Mouse (Mus musculus) lung, adult 2 months (tissue): ENCODE data around the gene Ptger1. TPM values are rescaled to one million over a fixed set of nuclear protein-coding genes. Genes with fewer than 3 reads are reported as not detected.

Source experiments
- DNase-seq: peaks from one replicate; pipeline ENCODE4 v3.0.0; 2022
- H3K4me1 ChIP-seq: fragments of 200-500 bp; 2 replicates; pipeline ENCODE4 v1.6.1; 2011; ENCODE audit warnings: low read length; ENCODE audit not compliant: control insufficient read depth, insufficient read depth
- H3K4me3 ChIP-seq: fragments of 200-500 bp; replicated peaks from 2 replicates; pipeline ENCODE3; 2011; ENCODE audit warnings: low read depth, mild to moderate bottlenecking, control low read depth, low read length; ENCODE audit errors: extremely low read depth
- CTCF ChIP-seq: fragments of 200-500 bp; IDR thresholded peaks from 2 replicates; pipeline ENCODE4 v1.5.1; 2011; ENCODE audit warnings: mild to moderate bottlenecking, low read length, control low read depth; ENCODE audit not compliant: insufficient read depth
- POLR2A ChIP-seq: fragments of 200-500 bp; IDR thresholded peaks from 2 replicates; pipeline ENCODE4 v1.6.1; 2011; ENCODE audit warnings: low read depth, mild to moderate bottlenecking, control low read depth, low read length, borderline replicate concordance; ENCODE audit errors: extremely low read depth
- WGBS: fragments of 180-500 bp; shearing (Covaris S2); methylation state at CpG from one replicate; pipeline ENCODE4 v1.1.7; 2018; 5-methylcytosine and 5-hydroxymethylcytosine counted together
- polyA plus RNA-seq: library from polyadenylated mRNA; depleted of rRNA; stranded (reverse); fragments of >200 nt; gene quantifications from 2 replicates; pipeline ENCODE4 v1.2.3, GENCODE M21; 2012

Ptger1 gene
- polyA plus RNA-seq, 1 experiment = 6.8 TPM

DNA sequence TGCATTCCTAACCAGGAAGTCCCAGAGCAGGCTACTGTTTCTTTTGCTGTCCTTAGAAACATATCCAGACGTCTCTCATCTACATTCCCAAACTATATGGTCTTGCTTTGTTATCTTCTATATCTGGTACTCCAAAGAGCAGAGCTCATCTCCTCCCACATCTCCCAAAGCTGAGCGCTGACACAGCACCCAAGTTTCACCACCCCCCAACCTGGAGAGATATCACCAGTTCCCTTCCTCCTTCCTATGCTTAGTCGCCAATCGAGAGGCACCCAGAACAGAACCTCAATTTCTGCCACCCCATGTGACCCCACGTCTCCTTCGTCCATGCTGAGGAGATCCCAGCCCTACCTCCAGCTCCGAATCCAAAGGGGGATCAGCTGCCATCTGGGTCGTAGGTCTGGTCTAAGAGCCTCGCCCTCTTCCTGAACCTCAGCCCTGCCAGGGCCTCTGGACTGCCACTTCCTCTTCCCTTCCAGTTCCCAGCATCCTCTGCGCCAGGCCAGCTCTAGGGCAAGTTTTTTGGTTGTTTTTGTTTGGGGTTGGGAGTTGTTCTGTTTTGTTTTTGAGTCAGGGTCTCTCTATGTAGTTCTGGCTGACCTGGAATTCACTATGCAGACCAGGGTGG is 27.2 kb downstream of the Ptger1 start:
- Histone ChIP-seq H3K4me1 (peaks cover 27% of the 10 kb centered on the region), H3K4me3 (peak overlapping the region; percentile 31)
- peak; percentile 26 for DNase-seq
- TF ChIP-seq CTCF (no peak), POLR2A (no peak)
- 50% methylated on average over 10 of the region's 10 CpGs for WGBS

DNA sequence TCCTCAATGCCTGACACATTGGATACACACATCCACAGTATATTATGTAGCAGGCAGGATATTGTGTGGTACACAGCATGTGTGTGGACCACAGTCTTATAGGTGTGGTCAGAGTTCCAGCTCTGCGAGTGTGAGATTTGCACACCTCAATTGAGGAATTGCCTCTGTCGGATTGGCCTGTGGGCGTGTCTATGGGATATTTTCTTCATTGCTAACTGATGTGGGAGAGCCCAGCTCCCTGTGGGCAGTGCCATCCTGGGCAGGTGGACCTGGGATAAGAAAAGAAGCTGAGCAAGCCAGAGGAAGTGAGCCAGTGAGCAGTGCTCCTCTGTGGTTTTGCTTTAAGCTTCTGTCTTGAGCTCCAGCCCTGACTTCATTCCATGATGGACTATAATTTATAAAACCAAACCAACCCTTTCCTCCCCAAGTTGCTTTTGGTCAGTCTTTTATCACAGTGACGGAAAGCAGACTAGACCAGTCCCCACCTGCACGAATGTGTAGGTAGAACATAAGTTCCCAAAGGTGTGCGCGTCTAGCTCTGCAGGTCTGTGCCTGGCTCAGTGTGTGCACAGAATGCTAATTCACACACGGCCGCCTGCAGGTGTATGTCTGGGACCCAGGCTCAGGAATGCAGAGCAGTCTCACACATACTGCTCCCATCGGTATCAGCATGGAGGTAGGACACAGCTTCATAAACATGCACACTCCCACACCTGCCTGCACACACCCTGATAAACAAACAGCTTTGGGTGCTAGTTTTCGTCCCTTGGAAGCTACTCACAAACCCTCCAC is 28.1 kb downstream of the Ptger1 start:
- 66% methylated on average over 11 of the region's 11 CpGs for WGBS
- no peak for DNase-seq
- no peak for TF ChIP-seq POLR2A
- TF ChIP-seq CTCF = no peak
- H3K4me1 ChIP-seq = peaks cover 27% of the 10 kb centered on the region
- no peak overlapping the region for H3K4me3 ChIP-seq

DNA sequence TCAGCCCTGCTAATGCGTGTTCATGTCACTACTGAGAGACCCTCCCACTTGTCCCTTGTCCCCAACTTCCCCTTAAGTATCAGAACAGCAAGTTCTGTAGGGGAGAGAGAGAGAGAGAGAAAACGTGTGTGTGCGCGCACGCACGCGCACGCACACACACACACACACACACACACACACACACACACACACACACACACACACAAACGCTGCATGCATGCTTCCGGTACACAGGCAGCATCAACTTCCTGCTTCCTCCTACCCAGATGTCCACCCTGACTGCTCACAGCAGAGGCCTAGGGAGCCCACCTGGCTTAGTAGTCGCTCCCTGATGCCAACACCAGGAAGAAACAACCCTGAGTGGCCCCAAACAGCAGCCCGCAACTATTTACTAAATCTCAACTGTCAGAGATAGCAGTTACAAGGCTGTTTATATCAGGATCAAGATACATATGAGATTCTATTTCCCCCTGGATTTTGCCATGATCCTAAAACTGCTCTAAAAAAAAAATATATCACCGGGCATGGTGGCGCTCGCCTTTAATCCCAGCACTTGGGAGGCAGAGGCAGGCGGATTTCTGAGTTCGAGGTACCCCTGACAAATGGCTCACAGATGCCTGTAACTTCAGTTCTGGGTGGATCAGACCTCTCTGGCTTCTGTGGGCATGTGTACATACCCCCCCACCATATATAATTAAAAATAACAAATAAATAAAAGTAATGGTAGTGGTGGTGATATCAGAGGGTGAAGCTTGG is 29.1 kb downstream of the Ptger1 start:
- no peak for TF ChIP-seq POLR2A
- no peak for TF ChIP-seq CTCF
- no peak for DNase-seq
- 60% methylated on average over 17 of the region's 17 CpGs for WGBS
- Histone ChIP-seq H3K4me1 (peaks cover 27% of the 10 kb centered on the region), H3K4me3 (no peak overlapping the region)

DNA sequence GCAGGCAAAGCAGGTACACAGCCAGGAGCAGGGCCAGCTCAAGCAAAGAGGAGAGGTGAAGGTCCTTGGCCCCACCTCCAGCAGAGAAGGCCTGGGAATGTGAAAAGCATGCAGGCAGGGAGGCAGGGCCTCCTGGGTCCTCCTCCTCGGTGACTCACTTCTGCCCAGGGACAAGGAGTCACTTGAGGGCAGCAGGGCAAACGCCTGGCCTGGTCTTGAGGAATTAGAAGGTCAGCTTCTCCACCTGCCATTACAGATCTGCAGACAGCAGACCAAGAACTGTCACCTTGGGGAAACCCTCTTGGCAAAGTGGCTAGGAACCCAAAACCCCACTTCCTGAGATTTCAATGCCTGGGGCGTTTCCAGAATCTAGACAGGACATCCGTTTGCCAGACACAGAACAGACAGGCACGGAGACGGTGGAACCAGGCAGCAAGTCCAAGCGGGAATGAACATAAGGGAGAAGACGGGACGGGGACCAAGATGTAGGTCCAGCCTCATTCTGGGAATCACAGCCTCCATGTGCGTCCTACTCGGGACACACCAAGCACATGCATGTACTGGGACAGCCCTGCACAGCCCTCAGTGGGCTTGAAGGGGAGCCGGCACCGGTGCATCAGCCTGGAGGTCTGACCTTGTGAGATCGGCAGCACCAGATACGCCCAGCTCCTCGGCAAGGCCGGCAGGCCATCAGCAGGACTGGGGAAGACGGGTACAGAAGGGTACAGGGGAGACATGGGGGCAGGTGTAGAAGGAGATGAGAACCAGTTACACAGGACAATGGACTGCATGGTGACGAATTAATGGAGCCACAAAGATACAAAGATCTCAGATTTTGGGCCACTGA is 31.1 kb downstream of the Ptger1 start:
- DNase-seq = peak; percentile 69
- Histone ChIP-seq H3K4me3 (peak overlapping the region; percentile 74), H3K4me1 (peaks cover 27% of the 10 kb centered on the region)
- TF ChIP-seq POLR2A = peak; percentile 60; the same call in 1 of the 2 replicates
- no peak for TF ChIP-seq CTCF
- WGBS = 19% methylated on average over 19 of the region's 19 CpGs

DNA sequence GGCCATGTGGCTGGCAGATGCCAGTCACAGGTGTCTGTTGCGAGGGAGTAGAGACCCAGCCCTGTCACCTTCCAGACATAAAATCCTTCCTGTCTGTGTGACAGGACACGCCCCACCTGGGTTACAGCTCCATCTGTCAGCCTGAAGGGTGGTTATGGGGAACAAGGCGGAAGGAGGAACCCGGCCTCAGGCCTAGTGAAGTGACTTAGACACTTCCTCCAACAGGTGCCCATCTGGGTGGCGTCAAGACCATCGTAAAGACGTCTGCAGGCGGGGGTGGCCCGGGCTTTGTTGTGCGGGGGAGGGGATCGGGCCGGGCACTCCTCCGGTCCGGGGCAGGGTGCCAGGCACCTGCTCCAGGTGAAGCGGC is 31.8 kb downstream of the Ptger1 start:
- no peak for TF ChIP-seq CTCF
- no peak for TF ChIP-seq POLR2A
- H3K4me1 ChIP-seq = peaks cover 27% of the 10 kb centered on the region
- DNase-seq = peak; percentile 67
- H3K4me3 ChIP-seq = peak overlapping the region; percentile 74
- WGBS = under 1% methylated on average over 15 of the region's 15 CpGs

DNA sequence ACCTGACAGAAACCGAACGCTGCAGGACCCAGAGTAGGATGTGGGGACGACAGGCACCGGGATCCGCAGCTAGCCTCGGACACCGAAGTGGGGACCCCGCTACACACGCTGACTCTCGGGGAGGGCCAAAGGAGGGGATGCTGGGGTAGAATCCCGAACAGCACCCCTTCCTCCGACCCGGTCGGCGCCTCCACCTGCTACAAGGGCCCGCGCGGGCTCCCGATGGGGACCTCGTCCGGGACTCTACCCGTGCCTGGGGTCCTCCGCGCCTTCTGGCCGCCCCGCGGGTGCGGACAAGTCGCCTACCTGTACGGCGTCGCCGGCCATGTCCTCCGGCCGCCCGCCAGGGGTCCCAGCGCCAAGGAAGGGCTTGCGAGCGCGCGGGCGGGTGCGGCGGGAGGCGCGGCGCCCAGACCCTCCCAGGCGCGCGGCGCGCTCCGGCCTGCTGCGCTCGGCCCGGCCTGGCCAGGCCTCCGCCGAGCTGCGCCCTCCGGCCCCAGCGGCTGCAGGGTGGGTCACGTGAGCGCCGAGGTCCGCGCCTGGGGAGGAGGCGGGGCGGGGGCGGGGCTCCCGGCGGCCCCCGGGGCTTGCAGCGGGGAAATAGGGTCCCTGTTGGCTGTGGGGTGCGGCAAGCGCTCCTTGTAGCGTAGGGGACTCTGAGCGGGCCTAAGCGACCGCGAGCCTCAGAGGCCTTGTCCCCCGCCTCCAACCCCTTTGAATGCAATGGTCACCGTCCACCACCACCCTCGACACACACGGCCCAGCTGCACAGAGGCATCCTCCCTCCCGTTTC is 32.4 kb downstream of the Ptger1 start, which contains the start of gene Pkn1:
TSS of gene Pkn1 (minus strand) at position 519 of the 793 bp plus-strand sequence.
- Histone ChIP-seq H3K4me3 (peak within 1 kb of the TSS; percentile 74), H3K4me1 (peaks cover 25% of the 10 kb centered on the region)
- TF ChIP-seq POLR2A = peak; percentile 74
- TF ChIP-seq CTCF = no peak
- peak; percentile 71 for DNase-seq
- under 1% methylated on average over 78 of the region's 85 CpGs for WGBS

DNA sequence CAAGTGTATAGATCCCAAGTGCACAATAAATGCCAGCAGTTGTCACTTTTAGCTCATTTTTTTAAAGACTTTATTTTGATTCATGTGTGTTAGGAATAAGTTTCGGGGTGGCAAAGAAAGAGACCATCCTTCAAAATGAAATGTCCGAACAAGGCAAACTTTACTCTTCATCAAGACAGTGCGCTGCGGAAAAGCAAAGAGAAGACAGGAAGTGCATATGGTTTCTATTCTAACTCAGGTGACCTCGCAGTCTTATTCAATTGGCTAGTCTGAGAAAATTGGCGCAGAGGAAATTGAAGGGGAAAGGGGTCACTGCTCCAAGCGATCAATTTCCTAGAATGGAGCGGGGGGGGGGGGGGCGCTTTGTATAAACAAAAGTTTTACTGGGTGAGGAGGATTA is 33.1 kb downstream of the Ptger1 start:
- 14% methylated on average over 9 of the region's 9 CpGs for WGBS
- no peak for DNase-seq

DNA sequence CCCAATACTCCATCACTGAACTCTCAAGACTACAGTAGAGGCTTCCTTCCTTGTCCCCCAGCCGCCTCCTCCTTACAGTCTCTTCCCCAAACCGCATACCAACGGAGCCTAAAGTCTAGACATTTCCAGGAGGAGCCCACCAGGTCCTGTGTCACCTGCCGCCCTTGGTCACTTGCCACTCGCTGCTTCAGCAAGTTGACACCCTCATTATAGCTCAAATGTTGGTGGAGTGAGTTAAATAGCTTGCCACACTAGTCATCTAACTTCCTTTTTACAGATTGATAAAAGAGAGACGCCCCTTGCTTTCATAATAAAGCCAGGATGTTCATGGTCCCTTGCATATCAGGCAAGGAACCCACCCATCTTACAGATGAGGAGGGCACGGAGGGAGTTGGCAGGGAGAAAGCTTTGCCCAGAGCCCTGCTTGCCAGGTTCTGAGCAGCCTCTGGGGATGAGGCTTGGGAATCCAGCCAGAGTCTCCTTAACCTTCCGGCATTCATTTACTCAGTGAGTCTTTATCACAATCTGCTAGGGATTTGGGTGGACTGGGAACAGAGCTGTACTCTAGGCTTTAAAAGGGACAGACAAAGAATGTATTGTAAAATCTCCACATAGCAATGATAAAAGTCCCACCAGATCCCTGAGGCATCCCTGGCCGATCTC is 34.1 kb downstream of the Ptger1 start:
- WGBS = 64% methylated on average over 9 of the region's 9 CpGs
- Histone ChIP-seq H3K4me3 (no peak overlapping the region), H3K4me1 (peaks cover 12% of the 10 kb centered on the region)
- DNase-seq = no peak
- no peak for TF ChIP-seq POLR2A
- TF ChIP-seq CTCF = no peak

More for the DNA sequence above, 33.1 kb downstream of the Ptger1 start:
- H3K4me1 ChIP-seq = peaks cover 22% of the 10 kb centered on the region
- peak overlapping the region; percentile 74 for H3K4me3 ChIP-seq
- TF ChIP-seq CTCF (no peak), POLR2A (no peak)
